Mouse (Mus musculus): Measurements from ENCODE around the gene Slc4a11.

DNA sequence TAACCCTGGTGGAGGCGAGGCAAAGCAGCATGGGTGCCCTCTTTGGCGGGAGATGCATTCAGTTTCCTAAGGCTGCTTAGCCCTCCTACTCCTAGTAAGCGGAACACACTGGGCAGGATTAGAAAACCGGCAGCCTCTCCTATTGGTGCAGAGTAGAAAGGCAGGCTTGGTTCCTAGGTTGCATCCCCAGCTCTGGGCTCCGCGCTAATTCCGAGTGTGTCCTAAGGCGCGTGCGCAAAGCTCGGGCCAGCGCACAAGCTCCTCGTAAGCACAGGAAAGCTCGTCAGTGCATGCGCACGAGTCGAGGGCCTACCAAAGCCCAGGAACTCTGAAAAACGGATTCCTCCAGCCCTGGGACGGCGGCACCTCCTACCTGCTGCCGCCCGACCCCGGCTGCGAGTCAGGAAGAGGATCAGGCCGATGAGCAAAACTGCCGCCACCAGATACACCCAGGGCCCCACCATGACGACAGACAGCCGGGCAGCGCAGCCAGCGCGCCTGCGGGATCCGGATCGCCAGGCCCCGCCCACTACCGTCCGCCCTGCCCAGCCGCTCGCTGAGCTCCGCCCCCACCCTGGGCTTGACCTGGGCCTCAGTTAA is 33.1 kb downstream of the Slc4a11 start, which contains the start of gene Ddrgk1:
- TF ChIP-seq CTCF (IDR thresholded peaks at IDR 0.05; ENCODE audit: borderline replicate concordance, insufficient read depth, low read depth, low read length), result no peak; the same call in 1 of the 2 replicates
- TF ChIP-seq POLR2A (IDR thresholded peaks at IDR 0.05; ENCODE audit: borderline replicate concordance, insufficient read depth, low read length), result peak; percentile 88
